Mouse (Mus musculus): ENCODE measurements around the gene Olfr639.
"Not testable (repeated sequence)": the region's sequence is repeated elsewhere in the genome, so short reads cannot be mapped to it uniquely, and the experiment has no call there.

Olfr639 gene

DNA sequence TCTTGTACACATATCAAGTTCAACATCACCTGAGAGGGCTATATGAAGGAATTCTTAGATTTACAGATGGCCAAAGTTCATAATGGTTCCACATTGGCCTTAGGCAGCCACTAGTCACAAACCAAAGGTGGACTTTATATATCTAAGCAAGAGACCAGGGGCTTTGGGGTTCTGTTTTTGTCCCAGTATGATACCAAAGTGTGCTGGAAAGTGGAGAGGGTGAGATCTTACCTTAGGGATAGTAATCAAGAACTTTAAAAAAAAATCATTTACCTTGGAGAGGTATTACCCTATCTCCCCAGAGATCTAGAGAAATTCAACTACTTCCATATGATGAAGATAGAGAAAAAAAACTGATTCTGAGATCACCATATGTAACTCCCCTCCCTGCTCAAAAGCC lies at the start of gene Olfr639:
Gene Olfr639 (minus strand): TSS at position 101 of the 400 bp plus-strand sequence.
- no peak for DNase-seq (ENCODE audit: low read depth, low spot score)

GRCm38 (mm10) chr7:104061345-104061744 lies 44.2 kb upstream of the Olfr639 start, which contains the start of gene 4930516K23Rik:
Gene 4930516K23Rik (minus strand): TSS chr7:104061445.
- DNase-seq (ENCODE audit: low read depth, low spot score), result no peak

DNA sequence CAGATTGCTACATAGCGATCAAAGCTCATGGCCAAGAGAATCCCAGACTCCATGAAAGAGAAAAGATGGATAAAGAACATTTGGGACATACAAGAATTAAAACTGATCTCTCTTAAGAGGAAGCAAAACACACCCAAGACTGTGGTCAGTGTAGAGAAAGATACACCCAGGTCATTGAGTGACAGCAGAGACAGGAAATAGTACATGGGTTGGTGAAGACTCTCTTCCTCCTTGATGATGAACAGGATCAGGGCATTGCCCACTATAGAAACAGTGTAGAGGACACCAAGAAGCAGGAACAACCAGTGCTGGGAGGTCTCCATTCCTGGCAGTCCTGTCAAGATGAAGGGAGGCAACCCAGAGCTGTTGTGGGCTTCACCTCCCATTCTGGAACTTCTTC lies 42.1 kb upstream of the Olfr639 start:
- no peak for DNase-seq (ENCODE audit: low read depth, low spot score)

DNA sequence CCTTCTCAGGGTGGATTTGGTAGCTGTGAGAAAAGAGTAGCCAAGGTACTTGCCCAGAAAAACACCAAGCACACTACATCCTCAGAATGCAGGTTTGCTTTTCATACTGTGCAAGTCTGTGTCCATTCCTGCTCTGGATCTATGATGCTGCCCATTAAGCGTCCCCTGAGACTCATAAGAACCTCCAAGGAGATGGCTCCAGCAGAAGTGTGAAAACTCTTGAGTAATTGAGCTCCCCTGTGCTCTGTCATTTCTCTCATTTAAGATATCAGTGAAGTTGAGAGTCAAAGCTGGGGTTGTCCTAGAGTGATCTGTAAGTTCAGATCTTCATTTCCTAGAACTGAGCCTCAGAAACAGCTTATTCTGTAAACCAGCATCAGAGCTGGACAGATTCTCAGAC lies 35.5 kb upstream of the Olfr639 start, which contains the start of gene Olfr642:
Gene Olfr642 (minus strand): TSS at position 101 of the 400 bp plus-strand sequence.
- DNase-seq (ENCODE audit: low read depth, low spot score), result no peak

GRCm38 (mm10) chr7:104050745-104051144 lies 33.6 kb upstream of the Olfr639 start:
- DNase-seq (ENCODE audit: low read depth, low spot score), result no peak

DNA sequence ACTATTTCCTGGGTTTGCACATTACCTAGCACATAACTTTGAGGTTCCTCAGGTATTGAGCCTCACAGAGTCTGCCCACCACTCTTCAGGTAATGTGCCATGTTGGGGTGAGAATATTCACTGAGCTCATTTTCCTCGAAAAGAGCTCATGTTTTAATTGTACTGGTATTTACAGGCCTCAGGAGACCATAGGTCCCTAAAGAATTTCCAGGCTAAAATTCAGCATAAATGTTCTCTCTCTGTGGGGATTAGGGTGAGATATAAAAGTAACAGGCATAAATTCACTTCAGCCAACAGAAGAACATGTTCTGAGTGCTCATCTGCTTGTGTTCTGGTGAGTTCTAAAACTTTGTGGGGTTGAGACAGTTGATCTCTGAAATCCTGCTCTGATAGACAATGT lies 18.0 kb upstream of the Olfr639 start, which contains the start of gene Olfr641:
Gene Olfr641 (plus strand): TSS at position 301 of the 400 bp plus-strand sequence.
- no peak for DNase-seq (ENCODE audit: low read depth, low spot score)

- no peak for DNase-seq (ENCODE audit: low read depth, low spot score)
Measured at GRCm38 (mm10) chr7:104026978-104027377, 9.9 kb upstream of the Olfr639 start.

DNA sequence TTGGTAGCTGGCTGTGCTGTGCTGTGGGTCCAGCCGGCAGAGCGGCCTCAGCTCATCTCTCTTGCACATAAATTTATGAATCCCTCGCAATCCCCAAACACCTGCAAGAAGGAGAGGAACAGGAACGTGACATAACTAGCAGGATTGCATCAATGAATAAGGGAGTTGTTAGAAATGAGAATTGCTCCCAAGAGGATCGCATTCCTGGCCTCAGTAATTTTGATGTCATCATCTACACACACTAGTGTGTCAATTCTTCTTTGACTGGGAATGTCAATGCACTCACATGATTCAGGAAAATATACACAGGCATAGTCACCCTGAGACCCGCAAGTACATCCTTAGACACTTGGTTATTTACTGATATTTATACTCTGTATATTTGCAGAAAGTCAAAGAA lies 8.4 kb upstream of the Olfr639 start, which contains the start of gene Olfr640:
Gene Olfr640 (minus strand): TSS at position 101 of the 400 bp plus-strand sequence.
- no peak for DNase-seq (ENCODE audit: low read depth, low spot score)

- no peak for DNase-seq (ENCODE audit: low read depth, low spot score)
Measured at GRCm38 (mm10) chr7:104021651-104022050, 4.5 kb upstream of the Olfr639 start.

DNA sequence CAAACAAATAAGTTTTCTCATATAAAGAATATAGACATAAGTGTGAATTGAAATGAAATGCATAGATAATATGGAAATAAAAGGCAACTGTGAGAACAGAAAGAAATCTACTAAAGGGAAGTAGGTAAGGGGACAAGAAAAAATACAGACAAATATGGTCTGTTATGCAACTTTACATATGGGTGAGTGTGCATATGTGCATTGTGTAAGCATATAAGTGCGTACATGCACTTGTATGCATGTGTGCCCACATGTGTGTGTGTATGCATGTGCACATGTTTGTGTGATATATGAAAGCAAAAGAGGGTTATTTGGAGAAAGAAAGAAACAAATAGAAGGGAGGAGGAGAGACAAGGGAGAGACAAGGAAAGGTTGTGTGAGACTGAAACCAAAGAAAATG lies 1.9 kb upstream of the Olfr639 start:
- no peak for DNase-seq (ENCODE audit: low read depth, low spot score)

- DNase-seq (ENCODE audit: low read depth, low spot score), result no peak
Measured at GRCm38 (mm10) chr7:103999124-103999523, 18.0 kb downstream of the Olfr639 start.

DNA sequence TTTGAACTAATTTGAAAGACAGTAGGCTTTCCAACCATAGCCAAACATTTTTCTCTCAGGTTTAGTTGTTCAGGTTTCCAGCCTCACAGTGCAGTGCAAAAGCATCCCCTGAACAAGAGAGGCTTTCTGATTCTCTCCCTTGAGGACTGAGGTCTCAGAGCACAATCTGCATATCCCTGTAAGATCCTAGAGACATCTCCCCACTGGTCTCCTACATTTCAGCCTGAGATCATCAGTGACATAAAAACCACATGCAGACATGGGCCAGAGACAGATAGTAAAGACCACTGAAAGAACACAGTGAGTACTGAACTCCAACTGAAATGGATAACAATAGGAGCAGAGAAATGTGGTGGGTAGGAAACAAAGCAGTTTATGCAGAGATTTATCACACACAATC lies 18.7 kb downstream of the Olfr639 start, which contains the start of gene Olfr638:
Gene Olfr638 (plus strand): TSS at position 301 of the 400 bp plus-strand sequence.
- DNase-seq (ENCODE audit: low read depth, low spot score), result no peak

- no peak for DNase-seq (ENCODE audit: low read depth, low spot score)
Measured at GRCm38 (mm10) chr7:103971782-103972181, 45.3 kb downstream of the Olfr639 start.

DNA sequence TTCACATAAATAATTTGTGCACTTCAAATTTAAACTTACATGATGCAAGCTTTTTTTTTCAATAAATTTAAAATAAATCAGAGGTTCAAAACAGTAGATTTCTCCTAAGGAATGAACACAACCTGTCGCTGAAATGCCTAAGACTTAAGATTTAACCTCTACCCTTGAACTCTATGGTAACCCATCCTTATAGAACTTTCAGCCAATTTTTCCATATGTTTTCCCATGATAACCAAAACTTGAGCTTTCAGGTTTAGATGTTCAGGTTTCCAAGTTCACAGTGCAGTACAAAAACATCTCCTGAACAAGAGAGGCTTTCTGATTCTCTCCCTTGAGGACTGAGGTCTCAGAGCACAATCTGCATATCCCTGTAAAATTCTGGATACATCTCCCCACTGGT lies 46.3 kb downstream of the Olfr639 start, which contains the start of gene Olfr635:
Gene Olfr635 (plus strand): TSS at position 301 of the 400 bp plus-strand sequence.
- DNase-seq (ENCODE audit: low read depth, low spot score), result no peak

DNA sequence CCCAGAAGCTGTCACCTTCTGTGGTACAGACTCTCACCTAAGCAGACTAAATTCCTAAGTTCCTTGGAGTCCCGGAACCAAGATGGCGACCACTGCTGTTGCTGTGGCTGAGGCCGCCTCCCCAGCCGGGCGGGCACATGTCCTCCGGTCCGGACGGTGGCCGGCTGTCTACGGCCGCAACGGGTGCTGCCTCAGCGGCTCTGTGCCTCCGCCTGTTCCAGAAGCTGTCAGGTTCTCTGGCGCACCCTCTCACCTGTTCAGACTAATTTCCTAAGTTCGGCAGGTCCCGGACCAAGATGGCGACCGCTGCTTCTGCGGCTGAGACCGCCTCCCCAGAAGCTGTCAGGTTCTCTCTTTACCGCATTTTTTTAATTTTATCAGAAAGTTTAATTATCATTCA lies 50.2 kb downstream of the Olfr639 start:
- not testable (repeated sequence) for DNase-seq (ENCODE audit: low read depth, low spot score)
